Mouse (Mus musculus) liver, adult 2 months (tissue): ENCODE results near the gene Herc2.

Experiments used
- CTCF ChIP-seq: fragments of 200-500 bp; IDR thresholded peaks from 2 replicates; pipeline ENCODE4 v1.5.1; 2011; ENCODE audit warnings: low read depth, low read length, control low read depth
- POLR2A ChIP-seq: fragments of 200-500 bp; IDR thresholded peaks from 2 replicates; pipeline ENCODE4 v1.6.1; 2011; ENCODE audit warnings: low read length, control low read depth; ENCODE audit not compliant: insufficient read depth; ENCODE audit errors: extremely low read depth

GRCm38 (mm10) chr7:56011018-56011333, 39.0 kb upstream of the Herc2 start:
- TF ChIP-seq POLR2A (no peak), CTCF (no peak)
